Mouse (Mus musculus): ENCODE data around the gene Mogs.

Gene Mogs

GRCm38 (mm10) chr6:83115011-83115671 is at the start of gene Mogs:
TSS of gene Mogs (plus strand) at chr6:83115496.
- peak; percentile 94 for DNase-seq

DNA sequence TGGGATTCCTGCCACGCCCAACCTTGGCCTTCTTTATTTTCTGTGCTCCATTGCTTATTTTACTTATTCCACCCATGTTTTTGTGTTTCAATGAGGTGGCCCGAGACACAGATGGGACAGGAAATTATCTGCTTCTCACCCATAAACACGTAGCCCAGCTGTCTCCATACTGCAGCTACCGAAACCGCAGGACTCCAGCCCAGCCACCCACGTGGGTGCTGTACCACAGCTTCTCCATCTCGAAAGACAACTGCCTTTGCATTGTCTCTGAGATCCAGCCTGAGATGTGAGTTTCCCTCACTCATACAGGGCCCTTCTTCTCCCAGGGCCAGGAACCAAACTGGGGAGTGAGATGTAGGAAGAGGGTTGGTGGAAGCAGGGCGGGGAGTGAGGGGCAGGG is 49.3 kb upstream of the Mogs start:
- DNase-seq = peak; percentile 41

GRCm38 (mm10) chr6:83066441-83066840 is 48.9 kb upstream of the Mogs start:
- DNase-seq = no peak

- DNase-seq = no peak
These were observed 47.1 kb upstream of the Mogs start for GRCm38 (mm10) chr6:83068221-83068620.

- DNase-seq = no peak
These were observed 46.4 kb upstream of the Mogs start for GRCm38 (mm10) chr6:83068706-83069487.

GRCm38 (mm10) chr6:83069488-83070246 is 45.6 kb upstream of the Mogs start:
- peak; percentile 38 for DNase-seq

- DNase-seq = no peak
These were observed 45.2 kb upstream of the Mogs start, which contains the start of gene Tlx2 for GRCm38 (mm10) chr6:83070247-83070310. TSS of gene Tlx2 (minus strand) at chr6:83070293.

- peak; percentile 58 for DNase-seq
These were observed 44.7 kb upstream of the Mogs start for GRCm38 (mm10) chr6:83070311-83071219.

DNA sequence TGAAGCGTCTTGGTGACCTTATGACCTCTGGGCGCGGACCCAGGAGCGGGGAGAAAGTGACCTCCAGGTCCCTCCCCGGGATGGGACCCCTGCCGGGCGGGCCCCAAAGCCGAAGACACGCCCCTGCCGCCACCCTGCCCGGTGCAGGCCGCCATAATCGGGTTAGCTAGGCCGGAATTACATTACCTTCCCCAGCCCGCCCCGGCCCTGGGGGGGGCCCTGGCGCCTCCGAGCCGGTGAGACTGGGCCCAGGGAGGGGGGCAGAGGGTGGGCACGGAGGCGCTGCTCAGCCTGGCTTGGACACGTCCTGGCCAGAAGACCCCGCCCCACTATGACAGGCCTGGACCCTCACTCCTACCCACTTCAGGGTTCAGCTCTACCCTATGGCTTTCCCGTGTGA is 44.1 kb upstream of the Mogs start:
- no peak for DNase-seq

- DNase-seq = peak; percentile 52
These were observed 40.3 kb upstream of the Mogs start for GRCm38 (mm10) chr6:83074979-83075378.

DNA sequence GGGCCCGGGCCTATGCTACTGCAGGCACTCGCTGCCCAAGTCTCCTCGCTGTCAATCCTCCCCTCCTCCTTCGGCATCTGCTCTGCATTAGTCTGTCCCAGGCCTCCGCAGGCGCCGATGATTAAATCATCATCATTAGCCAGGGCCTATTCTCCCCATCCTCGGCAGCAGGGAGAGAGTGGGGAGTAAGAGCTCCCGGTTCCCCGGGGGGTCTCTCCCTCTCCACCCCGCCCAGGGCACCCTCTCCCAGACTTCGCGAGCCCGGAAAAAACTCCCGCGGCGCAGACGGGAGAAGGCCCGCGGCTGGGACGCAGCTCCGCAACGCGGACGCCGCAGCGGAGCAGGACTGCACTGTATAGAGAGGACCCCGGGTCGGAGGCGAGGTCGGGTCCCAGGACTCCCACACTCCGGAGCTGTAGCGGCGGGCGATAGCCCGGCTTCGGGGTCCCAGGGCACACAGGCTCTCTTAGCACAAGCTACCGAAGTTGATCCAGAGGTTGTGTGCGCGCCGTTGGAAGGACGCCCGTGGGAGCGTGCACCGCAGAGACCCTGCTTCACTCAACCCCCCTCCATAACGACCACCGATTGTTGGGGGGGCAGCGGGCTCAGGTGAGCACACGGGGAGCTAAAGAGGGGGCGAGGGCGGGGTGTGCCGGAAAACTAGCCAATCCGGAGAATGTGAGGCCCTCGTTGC is 37.5 kb upstream of the Mogs start, which contains the start of gene Pcgf1:
Gene Pcgf1 (plus strand): TSS at position 240 of the 694 bp plus-strand sequence.
- DNase-seq = no peak

- DNase-seq = peak; percentile 100
These were observed 36.9 kb upstream of the Mogs start for GRCm38 (mm10) chr6:83078324-83078858.

DNA sequence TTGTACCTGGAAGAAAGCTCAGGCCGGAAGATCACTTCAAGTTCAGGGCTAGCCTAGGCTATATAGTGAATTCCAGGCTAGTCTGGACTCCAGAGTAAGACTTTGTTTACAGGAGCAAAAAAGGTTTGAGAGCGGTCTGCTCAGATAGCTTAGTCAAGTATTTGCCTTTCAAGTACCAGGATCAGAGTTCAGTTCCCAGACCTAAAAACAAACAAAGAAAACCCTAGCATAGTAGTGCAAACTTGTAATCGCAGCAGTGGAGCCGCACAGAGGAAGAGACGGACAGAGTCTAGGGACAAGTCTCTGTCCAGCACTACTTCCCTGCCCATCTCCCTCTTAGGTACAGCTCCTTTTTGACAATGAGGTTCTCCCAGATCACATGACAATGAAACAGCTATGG is 35.1 kb upstream of the Mogs start:
- no peak for DNase-seq

DNA sequence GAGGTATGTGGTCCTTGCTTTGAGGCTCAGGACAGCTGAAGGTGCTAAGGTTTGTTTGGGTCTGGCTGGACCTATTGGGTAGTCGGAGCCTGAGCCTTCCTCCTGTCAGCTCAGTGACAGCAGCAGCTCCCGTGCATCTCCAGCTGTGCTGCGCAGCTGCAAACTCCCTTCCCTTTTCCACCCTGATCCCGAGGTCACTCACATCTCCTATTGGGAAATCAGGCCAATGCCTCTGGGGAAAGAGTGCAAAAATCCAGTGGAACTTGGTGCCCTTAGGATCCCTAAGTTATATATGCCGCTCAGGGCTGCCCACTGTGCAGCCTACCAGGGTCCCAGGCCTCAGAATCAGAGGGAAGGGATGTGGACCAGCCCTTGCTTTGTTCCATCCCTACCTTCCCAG is 31.8 kb upstream of the Mogs start:
- no peak for DNase-seq

GRCm38 (mm10) chr6:83084477-83084876 is 30.8 kb upstream of the Mogs start:
- no peak for DNase-seq

GRCm38 (mm10) chr6:83086121-83087035 is 28.9 kb upstream of the Mogs start, which contains the start of gene Lbx2:
TSS of gene Lbx2 (plus strand) at chr6:83086367.
- DNase-seq = peak; percentile 70

DNA sequence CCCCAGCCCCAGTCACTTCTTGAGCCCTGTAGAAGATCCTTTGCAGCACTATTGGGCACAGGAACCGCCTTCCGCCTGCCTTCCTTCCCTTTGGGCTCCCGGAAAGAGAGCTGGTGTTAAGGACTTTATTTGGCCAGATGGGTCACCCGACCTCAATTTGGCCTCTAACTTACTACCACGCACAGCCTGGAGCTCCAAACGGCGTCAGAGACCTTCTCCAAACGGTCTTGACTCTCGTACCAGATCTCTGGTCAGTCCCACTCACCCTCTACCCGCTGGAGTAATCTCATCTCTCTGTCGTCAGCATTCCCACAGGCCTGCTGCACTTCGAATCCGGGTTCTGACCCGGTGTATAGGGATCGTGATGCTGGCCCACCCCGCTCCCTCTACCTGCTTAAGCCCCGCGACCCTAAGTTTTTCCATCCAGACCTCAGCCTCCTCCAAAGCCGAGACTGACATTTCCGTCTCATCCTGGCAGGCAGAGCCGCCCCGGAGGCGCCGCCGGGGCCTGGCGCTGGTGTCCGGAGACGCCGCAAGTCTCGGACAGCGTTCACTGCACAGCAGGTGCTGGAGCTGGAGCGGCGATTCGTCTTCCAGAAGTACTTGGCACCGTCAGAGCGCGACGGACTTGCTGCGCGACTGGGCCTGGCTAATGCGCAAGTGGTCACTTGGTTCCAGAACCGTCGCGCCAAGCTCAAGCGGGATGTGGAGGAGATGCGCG is 27.9 kb upstream of the Mogs start:
- DNase-seq = no peak

DNA sequence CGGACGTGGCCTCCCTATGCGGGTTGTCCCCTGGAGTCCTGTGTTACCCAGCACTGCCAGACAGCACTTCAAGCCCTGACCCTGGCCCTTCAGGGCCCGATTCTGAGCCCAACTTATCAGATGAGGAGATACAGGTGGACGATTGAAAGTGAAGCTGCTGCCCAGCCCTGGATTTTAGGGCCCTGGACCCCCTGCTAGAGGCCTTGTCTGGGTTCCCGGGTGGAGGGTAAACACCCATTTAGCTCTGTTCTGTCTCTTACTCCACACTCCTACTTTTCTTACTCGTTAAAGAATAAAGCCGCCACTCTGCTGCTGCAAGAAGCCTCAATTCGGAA is 27.4 kb upstream of the Mogs start:
- no peak for DNase-seq

DNA sequence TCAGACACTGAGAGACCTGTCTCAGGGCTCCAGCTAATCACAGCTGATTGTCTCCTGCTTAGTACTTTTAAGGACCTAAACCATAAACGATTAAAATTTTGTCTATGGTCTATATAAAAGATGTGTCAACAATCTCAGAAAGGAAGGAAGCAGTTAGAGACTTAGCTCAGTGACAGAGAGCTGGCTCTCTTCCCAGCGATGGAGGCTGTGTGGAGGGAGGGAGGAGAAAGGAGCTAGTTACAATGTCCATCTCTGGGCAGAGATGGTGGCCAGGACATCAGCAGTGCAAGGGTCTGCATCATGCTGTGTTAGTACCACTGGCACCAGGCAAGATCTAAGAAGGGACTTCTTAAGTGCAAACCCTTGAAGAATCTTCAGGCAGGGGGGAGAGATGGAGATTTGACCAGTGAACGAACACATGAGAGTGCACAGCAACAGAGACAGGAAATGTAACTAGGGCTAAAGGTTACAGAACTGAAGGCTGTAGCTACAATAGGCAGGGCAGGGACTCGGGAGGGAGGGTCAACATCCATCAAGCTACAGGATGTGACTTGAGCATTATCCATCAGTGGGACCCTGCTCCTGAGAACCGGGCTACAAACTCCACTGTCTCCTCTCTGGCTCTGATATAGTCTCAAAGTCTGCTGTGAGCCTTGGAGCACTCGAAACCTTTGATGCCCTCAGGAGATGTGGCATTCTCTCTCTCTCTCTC is 22.7 kb upstream of the Mogs start:
- DNase-seq = no peak

GRCm38 (mm10) chr6:83095968-83096367 is 19.3 kb upstream of the Mogs start:
- peak; percentile 59 for DNase-seq

Measured in thymus, postnatal 4 days (tissue).